Comparison of ENCODE assay signal across 8 mouse cellular contexts in genomic region chr1:180811596-180812462, GRCm38 (mm10). TPM values are rescaled to one million over a fixed set of nuclear protein-coding genes. Genes with fewer than 3 reads are reported as not detected.
DNase-seq lines count a peak whose midpoint lies in the region; ATAC-seq and TF ChIP-seq lines count a peak whose summit lies in the region.

No protein-coding gene starts in this region.

- H3K9me3 ChIP-seq in MEL (replicated peaks; ENCODE audit: insufficient read depth, low read length), result no peaks in the 10 kb centered on the region
- H3K9me3 ChIP-seq in forebrain, embryonic 12.5 days, result no peaks in the 10 kb centered on the region
- no peaks in the 10 kb centered on the region for H3K9me3 ChIP-seq in midbrain, embryonic 16.5 days (replicated peaks; ENCODE audit: control insufficient read depth, low read length, poor library complexity, severe bottlenecking)

- TF ChIP-seq POLR2A in MEL (IDR thresholded peaks at IDR 0.05; ENCODE audit: control insufficient read depth in 1 of 2, insufficient read depth in 1 of 2, low read depth in 1 of 2, low read length in 2 of 2, poor library complexity in 1 of 2), result no peak

- H3K27ac ChIP-seq in layer of hippocampus, adult 2 months, result peak overlapping the region; percentile 96
- H3K27ac ChIP-seq in MEL (ENCODE audit: control insufficient read depth, low read depth, low read length), result peak overlapping the region; percentile 99
- H3K27ac ChIP-seq in forebrain, embryonic 12.5 days, result peak overlapping the region; percentile 99
- peak overlapping the region; percentile 100 for H3K27ac ChIP-seq in midbrain, embryonic 16.5 days (ENCODE audit: low read length)

- DNase-seq in layer of hippocampus, adult 2 months (ENCODE audit: low spot score in 2 of 2), result no peak
- DNase-seq in layer of hippocampus, postnatal 14 days (ENCODE audit: low spot score in 2 of 2), result no peak
- DNase-seq in MEL (ENCODE audit: low read depth, low spot score), result peak; percentile 52
- DNase-seq in kidney, postnatal 25 days, result peak; percentile 16 to 45
- DNase-seq in ovary, postnatal 14 days (ENCODE audit: low spot score), result no peak

- peak overlapping the region; percentile 100 for H3K9ac ChIP-seq in MEL (ENCODE audit: control insufficient read depth, low read depth, low read length, poor library complexity, severe bottlenecking)
- peak overlapping the region; percentile 99 for H3K9ac ChIP-seq in forebrain, embryonic 12.5 days
- peak overlapping the region; percentile 99 for H3K9ac ChIP-seq in midbrain, embryonic 16.5 days (ENCODE audit: low read depth, low read length)

- H3K27me3 ChIP-seq in MEL (ENCODE audit: control insufficient read depth in 1 of 2, insufficient read depth in 2 of 2, low read length in 2 of 2), result no peaks in the 10 kb centered on the region
- H3K27me3 ChIP-seq in forebrain, embryonic 12.5 days, result no peaks in the 10 kb centered on the region
- no peaks in the 10 kb centered on the region for H3K27me3 ChIP-seq in midbrain, embryonic 16.5 days (ENCODE audit: control insufficient read depth, insufficient read depth, low read depth, low read length)

- peaks cover 3 to 7% of the 10 kb centered on the region in 2 experiments; a peak in 2 of 4 replicates for H3K4me1 ChIP-seq in MEL (ENCODE audit: control insufficient read depth in 1 of 2, insufficient read depth in 2 of 2, low read length in 2 of 2)
- H3K4me1 ChIP-seq in forebrain, embryonic 12.5 days, result peaks cover 52% of the 10 kb centered on the region
- peaks cover 44% of the 10 kb centered on the region for H3K4me1 ChIP-seq in midbrain, embryonic 16.5 days (ENCODE audit: control insufficient read depth, insufficient read depth, low read length)

- no peak for ATAC-seq in forebrain, embryonic 12.5 days (ENCODE audit: low FRiP score)
- no peak for ATAC-seq in midbrain, embryonic 16.5 days
- no peak for ATAC-seq in cerebellum, adult (ENCODE audit: insufficient number of reproducible peaks, low FRiP score, low TSS enrichment)

- WGBS in forebrain, embryonic 12.5 days, result 6% methylated on average over 27 of the region's 27 CpGs
- WGBS in midbrain, embryonic 16.5 days, result 3% methylated on average over 27 of the region's 27 CpGs

- H3K4me3 ChIP-seq in layer of hippocampus, adult 2 months, result peak overlapping the region; percentile 81
- peak overlapping the region; percentile 81 to 92 for H3K4me3 ChIP-seq in MEL (ENCODE audit: control insufficient read depth in 1 of 2, insufficient read depth in 1 of 2, low read depth in 2 of 2, low read length in 2 of 2)
- H3K4me3 ChIP-seq in forebrain, embryonic 12.5 days (replicated peaks), result peak overlapping the region; percentile 91
- H3K4me3 ChIP-seq in midbrain, embryonic 16.5 days (ENCODE audit: low read depth, low read length), result peak overlapping the region; percentile 99

- TF ChIP-seq RAD21 in MEL (IDR thresholded peaks at IDR 0.05; ENCODE audit: low read depth, low read length), result no peak

- H3K4me2 ChIP-seq in forebrain, embryonic 12.5 days, result peak overlapping the region; percentile 49
- peak overlapping the region; percentile 59 for H3K4me2 ChIP-seq in midbrain, embryonic 16.5 days (ENCODE audit: low read length)

- peaks cover 35% of the 10 kb centered on the region for H3K79me2 ChIP-seq in MEL (ENCODE audit: control insufficient read depth, insufficient read depth, low read length, poor library complexity)

- H3K36me3 ChIP-seq in MEL (ENCODE audit: control insufficient read depth in 1 of 2, insufficient read depth in 2 of 2, low read length in 2 of 2), result peaks cover 7 to 25% of the 10 kb centered on the region in 2 experiments
- H3K36me3 ChIP-seq in forebrain, embryonic 12.5 days (replicated peaks), result peaks cover 37% of the 10 kb centered on the region
- H3K36me3 ChIP-seq in midbrain, embryonic 16.5 days (ENCODE audit: control insufficient read depth, insufficient read depth, low read length), result peaks cover 14% of the 10 kb centered on the region

- TF ChIP-seq EP300 in MEL (IDR thresholded peaks at IDR 0.05; ENCODE audit: low read depth in 1 of 2, low read length in 2 of 2), result no peak

- TF ChIP-seq CTCF in layer of hippocampus, adult 2 months (conservative IDR thresholded peaks at IDR 0.05), result peak; percentile 80
- peak in 2 of 3 experiments; percentile 36 to 65; a peak in 4 of 6 replicates for TF ChIP-seq CTCF in MEL (IDR thresholded peaks at IDR 0.05 in 2 of 3, conservative IDR thresholded peaks at IDR 0.05 in 1 of 3; ENCODE audit: control insufficient read depth in 1 of 3, insufficient read depth in 1 of 3, low read depth in 2 of 3, low read length in 3 of 3, poor library complexity in 1 of 3, severe bottlenecking in 1 of 3)

TF ChIP-seq in MEL, 35 proteins besides CTCF, POLR2A, EP300 and RAD21:
- TF ChIP-seq ZNF384 (IDR thresholded peaks at IDR 0.05; ENCODE audit: low read depth, low read length) (peak; percentile 63), TCF12 (IDR thresholded peaks at IDR 0.05; ENCODE audit: low read depth, low read length) (no peak), HCFC1 (IDR thresholded peaks at IDR 0.05; ENCODE audit: low read depth, low read length) (peak; percentile 9; the same call in 1 of the 2 replicates)

RNA-seq across cellular contexts. Expression of gene H3f3a, which starts 1.9 kb away (rescaled TPM):
- total RNA-seq in layer of hippocampus, adult 2 months (2021), result 100 to 1,000 TPM; 319 to 351 TPM
- total RNA-seq in layer of hippocampus, postnatal 14 days (2021), result 100 to 1,000 TPM; 418 to 459 TPM
- 573 and 574 TPM in 2 replicates for total RNA-seq in MEL (2012; rRNA removed)
- 100 to 1,000 TPM; 265 to 903 TPM for polyA plus RNA-seq in MEL (2012; ENCODE audit: insufficient read depth in 1 of 2, insufficient read length in 2 of 2, low read depth in 1 of 2, low replicate concordance in 2 of 2, missing spikeins in 1 of 2)
- 3,507 and 3,679 TPM in 2 replicates for polyA plus RNA-seq in forebrain, embryonic 12.5 days (2016; fragmentation: Nextera tagmentation; extraction: Ambion mirVana)
- polyA plus RNA-seq in midbrain, embryonic 16.5 days (2015; fragmentation: Nextera tagmentation; extraction: Ambion mirVana), result 2,888 and 3,200 TPM in 2 replicates

RNA-seq across cellular contexts. Expression of gene Sde2, which starts 39.1 kb away (rescaled TPM):
- 10 to 100 TPM; 22.9 TPM for total RNA-seq in layer of hippocampus, adult 2 months (2021)
- total RNA-seq in layer of hippocampus, postnatal 14 days (2021), result 10 to 100 TPM; 21.2 to 22.8 TPM
- 31.4 and 35.5 TPM in 2 replicates for total RNA-seq in MEL (2012; rRNA removed)
- 10 to 100 TPM in 1 of 2 experiments, not detected in 1; 48.0 TPM for polyA plus RNA-seq in MEL (2012; ENCODE audit: insufficient read depth in 1 of 2, insufficient read length in 2 of 2, low read depth in 1 of 2, low replicate concordance in 2 of 2, missing spikeins in 1 of 2)
- polyA plus RNA-seq in forebrain, embryonic 12.5 days (2016; fragmentation: Nextera tagmentation; extraction: Ambion mirVana), result 39.0 and 39.1 TPM in 2 replicates
- polyA plus RNA-seq in midbrain, embryonic 16.5 days (2015; fragmentation: Nextera tagmentation; extraction: Ambion mirVana), result 32.1 and 32.9 TPM in 2 replicates

Comparison
In these comparisons a context has a peak if more than half of its experiments do, and no peak if none do; other contexts are left out.
1. DNase-seq: peak in MEL (single experiment) and kidney, postnatal 25 days (2 of 2); none in layer of hippocampus, adult 2 months (0 of 2), layer of hippocampus, postnatal 14 days (0 of 2) and ovary, postnatal 14 days (single experiment).
2. Peak in every context shown above with its lines, with median percentiles within 50 percentile points of each other: H3K27ac ChIP-seq, H3K4me3 ChIP-seq and H3K9ac ChIP-seq.